Mouse (Mus musculus): ENCODE data around the gene Ccdc14.
"Not testable (repeated sequence)": the region's sequence is repeated elsewhere in the genome, so short reads cannot be mapped to it uniquely, and the experiment has no call there.

Ccdc14 gene

DNA sequence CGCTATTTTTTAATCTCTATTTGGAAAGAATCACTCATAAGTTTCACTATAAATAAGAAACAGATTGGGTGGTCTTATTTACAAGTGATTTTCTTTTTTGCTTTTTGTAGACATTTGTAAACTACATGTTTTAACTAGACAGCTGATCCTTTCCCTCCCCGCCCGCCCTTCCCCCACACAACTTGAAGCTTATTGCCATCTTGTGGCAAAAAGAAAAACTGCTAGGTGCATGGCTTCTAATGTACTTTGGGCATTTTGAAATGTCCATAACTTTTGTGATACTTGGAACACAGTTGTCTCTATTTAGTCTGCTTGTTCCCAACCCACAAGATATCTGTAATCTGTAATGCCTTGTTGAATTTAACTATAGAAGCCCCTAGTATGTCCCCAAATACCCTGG is 21.1 kb downstream of the Ccdc14 start:
- in situ Hi-C loops (cut with MboI) = no loop called here

DNA sequence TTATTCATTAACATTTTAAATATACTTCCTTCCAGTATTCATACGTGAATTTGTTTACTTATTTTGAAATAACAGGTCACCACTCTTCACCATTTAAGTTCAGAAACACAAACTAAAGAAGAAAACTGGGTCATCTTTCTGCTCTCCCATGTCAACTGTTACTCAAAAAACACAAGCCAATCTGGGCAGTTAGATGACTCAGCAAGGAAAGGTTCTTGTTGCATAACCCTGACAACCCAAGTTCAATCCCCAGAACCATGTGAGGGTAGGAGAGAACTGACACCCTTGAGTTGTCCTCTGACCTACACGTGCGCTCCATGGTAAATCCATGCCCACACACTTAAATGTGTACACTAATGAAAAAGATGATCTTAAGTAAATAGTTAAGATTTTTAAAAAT is 34.7 kb downstream of the Ccdc14 start:
- in situ Hi-C loops (cut with MboI) = no loop called here

DNA sequence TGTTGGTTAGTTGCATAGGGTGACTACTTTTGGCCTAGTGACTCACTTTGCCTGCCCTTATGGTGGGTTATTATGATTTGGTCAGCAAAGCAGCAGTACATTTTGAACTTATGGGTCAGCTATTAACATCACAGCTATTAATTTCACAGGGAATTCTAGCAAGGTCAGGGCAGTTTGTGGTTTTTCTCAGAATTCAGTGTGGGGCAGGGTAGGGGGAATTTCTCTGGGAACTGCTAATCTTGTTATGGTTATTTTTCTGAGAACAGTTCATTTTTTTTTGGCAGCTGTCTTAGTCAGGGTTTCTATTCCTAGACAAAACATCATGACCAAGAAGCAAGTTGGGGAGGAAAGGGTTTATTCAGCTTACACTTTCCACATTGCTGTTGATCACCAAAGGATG is 38.2 kb downstream of the Ccdc14 start:
- in situ Hi-C loops (cut with MboI) = not testable (repeated sequence)

DNA sequence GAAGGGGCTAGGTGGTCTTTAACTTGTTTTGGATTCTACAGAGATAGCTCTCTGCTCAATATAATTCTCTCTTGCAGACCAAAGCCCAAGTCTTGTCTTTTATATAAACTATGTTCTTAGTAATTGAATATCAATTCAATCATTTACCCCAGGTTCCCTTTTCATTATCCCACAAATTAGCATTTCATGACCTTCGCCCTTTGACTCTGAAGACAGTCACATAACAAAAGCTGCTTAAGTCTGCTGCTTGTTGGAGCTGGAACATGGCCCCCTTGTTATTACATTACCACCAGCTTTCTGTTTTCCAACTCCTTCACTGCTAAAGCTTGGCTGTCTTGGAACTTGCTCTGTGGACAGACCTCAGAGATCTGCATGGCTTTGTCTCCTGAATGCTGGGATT is 39.0 kb downstream of the Ccdc14 start:
- in situ Hi-C loops (cut with MboI) = no loop called here

DNA sequence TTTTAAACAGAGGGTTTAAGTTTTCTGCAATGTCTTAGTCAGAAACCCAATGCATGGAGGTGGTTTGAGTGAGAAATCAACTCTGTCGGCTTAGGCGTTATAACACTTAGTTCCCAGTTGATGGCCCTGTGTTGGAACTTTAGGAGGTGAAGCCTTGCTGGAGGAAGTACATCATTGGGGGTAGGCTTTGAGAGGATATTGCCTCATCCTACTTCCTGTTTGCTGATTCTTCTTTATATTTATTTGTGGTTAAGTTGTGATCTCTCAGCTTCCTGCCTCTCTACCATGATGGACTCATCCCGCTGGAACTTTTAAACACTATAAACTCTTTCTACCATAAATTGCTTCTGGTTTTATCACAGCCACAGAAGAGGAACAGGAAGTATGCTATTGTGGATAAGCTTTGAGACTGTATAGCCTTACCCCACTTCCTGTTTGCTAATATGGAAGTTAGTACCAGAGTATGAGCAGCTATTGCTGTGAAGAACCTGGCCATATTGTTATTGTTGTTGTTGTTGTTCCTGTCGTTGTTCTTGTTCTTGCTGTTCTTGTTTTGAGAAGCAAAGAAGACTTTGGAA is 48.3 kb downstream of the Ccdc14 start:
- in situ Hi-C loops (cut with MboI) = no loop called here

DNA sequence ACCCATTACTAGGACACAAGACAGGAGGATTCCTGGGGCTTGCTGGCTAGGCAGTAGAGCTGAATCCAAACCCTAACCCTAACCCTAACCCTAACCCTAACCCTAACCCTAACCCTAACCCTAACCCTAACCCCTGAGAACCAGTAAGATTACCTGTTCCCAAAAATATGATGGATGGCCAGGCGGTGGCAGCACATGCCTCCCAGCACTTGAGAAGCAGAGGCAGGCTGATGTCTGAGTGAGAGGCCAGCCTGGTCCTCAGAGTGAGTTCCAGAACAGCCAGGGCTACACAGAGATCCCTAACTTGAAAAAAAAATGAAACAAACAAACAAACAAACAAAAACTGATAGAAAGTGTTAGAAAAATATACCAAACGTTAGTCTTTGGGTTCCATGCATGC is 52.5 kb downstream of the Ccdc14 start:
- in situ Hi-C loops (cut with MboI) = no loop called here

DNA sequence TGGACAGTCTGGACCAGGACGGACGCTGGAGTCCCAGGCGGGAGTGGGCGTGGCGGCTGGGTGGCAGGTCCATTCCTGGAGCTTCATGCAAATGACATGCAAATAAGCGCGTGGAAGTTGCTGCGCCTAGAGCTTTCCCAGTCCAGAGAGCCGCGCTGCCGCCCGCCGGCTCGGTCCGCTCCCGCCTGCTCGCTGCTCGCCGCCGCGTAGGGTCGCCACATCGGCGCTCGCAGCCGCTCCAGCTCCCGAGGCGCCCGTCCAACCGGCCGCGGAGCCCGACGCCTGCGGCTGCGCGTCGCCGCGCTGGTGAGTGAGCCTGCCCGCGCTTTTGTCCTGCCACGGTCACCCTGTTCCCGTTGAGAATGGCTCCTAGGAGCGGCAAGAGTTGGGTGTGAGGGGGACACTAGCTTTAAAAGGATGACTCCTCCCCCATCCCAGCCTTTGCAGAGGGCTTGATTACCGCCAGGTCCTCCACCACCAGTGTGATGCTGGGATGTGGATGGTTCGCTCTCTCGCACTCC is 54.7 kb downstream of the Ccdc14 start, which contains the start of gene Mylk:
TSS of gene Mylk (plus strand) at position 146 of the 521 bp plus-strand sequence.
- in situ Hi-C loops (cut with MboI) = no loop called here

DNA sequence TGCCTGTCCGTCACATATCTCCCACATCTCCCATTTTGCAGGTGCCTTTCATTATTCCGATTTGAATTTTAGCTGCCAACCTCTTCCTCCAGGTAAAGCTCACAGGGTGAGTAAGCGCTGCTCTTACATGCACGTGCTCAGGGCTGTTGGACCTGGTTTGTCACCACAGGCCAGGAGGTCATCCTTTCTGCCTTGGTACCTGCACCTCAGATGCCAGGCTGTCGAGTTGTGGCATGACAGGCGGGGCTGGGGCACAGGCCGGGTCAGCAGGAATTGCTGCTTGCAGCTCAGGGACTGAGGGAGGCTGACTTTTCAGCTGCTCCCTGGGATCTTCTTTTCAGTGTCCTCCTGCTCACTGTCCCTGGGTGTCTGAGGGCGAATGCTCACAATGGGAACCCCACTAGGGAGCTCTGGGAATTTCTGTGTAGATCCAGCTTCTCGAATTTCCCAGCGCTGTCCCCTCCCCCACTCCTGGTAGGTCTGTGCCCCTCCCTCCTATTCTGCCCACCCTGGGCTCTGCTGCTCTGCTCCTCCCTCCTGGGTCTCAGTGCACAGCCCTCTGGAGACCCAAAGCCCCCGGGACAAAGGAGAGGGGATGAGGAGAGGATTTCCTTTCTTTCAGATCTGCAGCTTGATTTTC is 57.8 kb downstream of the Ccdc14 start:
- in situ Hi-C loops (cut with MboI) = no loop called here

DNA sequence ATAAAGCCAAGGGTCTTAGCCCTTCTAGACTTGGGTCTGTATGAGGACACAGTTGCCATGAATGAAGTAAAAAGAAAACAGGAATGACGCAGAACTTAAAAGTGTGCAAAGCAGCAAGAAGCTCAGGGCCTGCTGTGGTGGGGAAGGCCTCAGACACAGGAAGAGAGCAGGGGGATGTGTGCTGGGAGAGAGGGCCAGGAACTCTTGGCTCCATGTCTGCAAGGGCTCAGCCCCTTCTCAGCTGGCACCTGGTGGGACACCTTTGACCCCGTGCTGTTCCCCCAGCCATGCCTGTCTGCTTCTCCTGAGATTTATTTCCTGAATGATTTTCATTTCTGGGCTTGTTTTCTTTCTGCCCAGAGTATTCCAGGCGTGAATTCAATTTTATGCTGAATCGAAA is 59.1 kb downstream of the Ccdc14 start:
- in situ Hi-C loops (cut with MboI) = no loop called here

DNA sequence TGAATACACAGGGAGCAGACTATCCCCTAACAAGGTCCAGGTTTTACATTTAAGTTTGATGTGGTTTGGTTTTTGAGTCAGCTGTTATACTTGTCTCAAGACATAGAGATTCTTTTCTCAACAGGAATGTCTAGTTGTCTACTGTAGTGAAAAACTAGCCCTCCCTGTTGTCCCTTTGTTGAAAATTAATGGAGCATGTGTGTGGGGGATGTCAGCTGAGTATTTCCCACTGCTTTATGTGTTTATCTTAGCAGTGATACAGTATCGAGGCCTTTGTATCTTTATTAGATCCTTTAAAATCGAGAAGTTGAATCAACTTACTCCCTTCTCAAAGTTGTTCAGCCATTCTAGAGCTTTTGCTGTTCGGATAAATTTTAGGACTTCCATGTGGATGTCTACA is 61.6 kb downstream of the Ccdc14 start:
- in situ Hi-C loops (cut with MboI) = no loop called here

DNA sequence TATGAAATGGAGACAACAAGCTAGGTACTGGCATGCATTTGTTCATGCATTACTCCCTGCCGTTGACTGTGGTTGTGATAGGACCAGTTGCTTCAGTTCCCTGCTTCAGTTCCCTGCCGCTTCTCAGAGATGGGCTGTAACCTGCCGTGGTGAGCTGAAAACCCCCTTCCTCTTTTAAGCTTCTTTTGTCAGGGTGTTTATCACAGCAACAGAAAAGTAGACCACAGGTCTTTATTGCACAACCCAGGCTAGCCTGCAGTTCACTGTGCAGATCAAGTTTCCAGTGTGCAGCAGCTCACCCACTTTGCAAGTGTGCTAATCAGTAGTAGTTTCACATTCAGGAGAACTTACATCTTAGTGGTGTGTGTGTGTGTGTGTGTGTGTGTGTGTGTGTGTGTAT is 62.6 kb downstream of the Ccdc14 start:
- in situ Hi-C loops (cut with MboI) = no loop called here

DNA sequence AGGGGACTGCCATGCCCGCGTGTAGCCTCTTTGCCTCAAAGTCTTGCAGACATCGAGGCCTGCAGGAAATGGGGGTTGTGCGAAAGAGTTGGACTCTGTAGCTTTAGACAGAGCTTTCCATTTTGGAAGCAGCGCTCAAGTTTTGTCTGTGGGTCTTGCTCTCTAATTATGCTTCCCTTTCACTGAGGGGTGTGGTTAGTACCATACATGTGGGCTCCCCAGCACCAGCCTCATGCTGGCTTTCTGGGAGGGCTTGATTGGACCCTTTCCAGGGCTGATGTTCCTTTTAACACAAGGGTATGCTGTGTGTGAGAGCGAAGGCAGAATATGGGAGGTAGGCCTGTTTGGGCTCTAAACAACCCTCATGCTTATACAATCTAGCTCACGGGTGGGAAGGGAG is 66.6 kb downstream of the Ccdc14 start:
- in situ Hi-C loops (cut with MboI) = no loop called here

DNA sequence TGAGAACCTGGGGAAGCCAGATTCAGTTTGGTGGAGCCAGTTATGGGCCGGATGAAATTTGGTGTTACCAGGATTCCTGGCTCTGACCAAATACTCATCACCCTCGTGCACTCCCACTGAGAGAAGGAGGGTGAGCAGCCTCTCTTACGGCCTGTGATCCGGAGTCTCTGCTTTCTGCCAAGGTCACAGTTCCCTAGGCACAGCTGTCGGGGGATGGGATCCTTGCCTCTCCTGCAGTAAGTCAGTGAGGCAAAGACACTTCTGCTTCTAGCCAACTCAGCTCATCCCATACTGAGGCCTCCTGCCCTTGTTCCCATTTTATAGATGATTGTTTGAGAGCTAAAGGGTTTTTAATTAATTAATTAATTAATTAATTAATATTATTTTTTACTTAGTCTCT is 67.8 kb downstream of the Ccdc14 start:
- in situ Hi-C loops (cut with MboI) = no loop called here

DNA sequence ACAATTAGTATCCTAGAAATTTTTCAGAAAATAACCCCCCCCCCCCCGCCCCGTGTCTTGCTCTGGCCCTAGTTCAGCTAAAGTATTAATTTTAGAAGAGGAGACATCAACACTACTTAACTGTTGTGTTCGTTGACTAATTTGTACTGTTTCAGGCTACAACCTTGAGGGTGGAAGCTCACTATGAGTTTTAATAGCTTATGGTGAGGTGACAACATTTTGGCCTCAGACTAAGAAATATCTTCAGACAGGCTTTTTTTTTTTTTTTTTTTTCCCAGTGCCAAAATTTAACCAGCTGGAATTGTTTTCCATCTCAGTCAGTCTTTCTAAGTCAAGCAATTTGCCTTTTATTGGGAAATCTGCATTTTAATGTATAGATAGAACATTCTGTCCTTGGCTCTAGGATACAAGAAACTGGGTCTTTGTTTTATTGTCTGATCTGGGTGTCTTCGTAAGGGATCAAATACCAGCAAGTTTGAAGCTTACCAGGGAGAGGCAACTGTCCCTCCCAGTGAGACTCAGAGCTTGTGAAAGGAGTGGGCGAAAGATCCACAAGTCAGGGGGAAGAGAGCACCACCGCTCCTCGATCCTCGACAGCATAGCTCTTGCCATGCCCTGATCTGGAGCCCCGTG is 73.7 kb downstream of the Ccdc14 start:
- in situ Hi-C loops (cut with MboI) = no loop called here

DNA sequence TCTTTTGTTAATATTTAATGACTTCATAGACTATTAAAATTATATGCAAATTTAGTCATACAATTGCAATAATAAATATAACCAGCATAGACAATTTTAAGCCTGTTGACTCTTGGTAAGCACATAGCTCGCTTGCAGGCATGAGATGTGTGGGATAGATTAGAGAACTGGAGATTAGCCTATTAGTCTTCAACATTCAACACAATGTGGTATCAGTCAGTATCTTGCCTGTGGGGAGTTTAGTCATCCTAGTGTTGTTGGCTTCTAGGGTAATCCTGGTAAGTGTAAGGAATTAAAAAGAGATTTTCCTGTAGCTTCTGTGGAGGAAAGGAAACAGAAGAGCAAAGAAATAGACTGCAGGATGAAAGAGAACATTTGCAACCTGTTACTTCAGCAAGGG is 75.2 kb downstream of the Ccdc14 start:
- in situ Hi-C loops (cut with MboI) = no loop called here

DNA sequence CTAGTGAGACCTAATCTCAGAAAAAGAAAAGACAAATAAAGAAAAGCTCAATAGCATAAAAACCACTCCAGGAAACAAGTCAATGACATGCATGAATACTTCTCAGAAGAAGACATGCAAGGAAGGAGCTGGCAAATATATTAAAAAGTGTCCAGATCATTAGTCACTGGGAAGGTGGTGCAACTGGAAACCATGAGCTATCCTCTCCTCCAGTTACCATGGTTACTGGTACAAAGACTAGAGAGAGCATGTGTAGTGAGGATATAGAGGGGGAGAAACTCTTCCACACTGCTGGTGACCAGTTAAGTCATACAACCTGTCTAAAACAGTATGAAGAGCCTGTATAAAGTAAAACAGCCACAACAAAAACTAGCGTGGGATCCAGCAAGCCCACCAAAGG is 75.8 kb downstream of the Ccdc14 start:
- in situ Hi-C loops (cut with MboI) = no loop called here

DNA sequence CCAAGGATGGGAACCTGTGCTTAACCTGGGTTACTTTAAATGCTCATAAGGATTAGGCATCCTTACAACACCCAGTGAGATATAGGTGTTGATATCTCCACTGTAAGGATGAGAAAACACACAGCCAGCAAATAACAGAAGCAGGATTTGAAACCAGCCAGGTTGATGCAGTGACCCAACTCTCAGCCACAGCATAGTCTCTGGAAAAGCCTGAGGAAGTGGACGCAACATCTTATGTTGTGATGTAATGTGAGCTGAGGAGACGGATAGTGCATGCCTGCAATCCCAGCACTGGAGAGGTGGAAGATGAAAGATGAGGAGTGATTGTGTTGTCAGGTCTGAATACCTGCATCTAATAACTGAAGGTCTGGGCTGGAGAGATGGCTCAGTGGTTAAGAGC is 77.0 kb downstream of the Ccdc14 start:
- in situ Hi-C loops (cut with MboI) = no loop called here

DNA sequence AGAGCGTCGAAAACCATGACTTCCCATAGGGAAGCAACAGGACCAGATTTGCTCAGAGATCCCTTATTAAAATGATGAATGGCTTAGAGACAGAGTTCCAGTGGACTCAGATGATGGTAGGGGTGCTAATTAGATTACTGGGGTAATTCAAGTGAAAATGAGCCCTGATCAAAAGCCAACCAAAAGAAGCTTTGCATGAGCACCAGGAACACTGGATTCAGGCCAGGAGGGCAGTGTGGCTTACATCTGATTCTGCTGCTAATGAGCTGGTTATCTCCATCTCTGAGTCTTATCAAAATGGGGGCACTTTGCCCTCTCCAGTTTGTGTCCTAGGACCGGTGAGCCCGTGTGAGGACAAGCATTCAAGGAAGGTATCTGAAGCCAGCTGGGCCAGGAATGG is 78.0 kb downstream of the Ccdc14 start:
- in situ Hi-C loops (cut with MboI) = no loop called here

DNA sequence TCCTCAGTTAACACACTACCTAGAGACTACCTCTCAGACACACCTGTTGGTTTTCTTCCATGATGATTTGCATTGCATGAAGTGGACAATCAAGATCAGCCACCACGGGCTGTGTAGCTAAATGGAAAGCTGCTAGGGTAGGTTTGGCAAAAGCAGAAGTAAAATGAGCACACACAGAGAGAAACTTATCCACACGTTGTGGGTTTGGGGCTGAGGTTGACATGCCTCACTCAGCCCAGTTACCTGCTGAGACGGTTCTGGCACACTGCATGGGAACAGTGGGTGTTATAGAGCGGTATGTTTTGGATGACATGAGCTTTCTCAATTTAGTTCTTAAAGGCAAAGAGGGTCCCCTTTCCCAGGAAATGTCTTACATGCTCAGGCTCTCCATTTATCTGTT is 79.7 kb downstream of the Ccdc14 start:
- in situ Hi-C loops (cut with MboI) = no loop called here

DNA sequence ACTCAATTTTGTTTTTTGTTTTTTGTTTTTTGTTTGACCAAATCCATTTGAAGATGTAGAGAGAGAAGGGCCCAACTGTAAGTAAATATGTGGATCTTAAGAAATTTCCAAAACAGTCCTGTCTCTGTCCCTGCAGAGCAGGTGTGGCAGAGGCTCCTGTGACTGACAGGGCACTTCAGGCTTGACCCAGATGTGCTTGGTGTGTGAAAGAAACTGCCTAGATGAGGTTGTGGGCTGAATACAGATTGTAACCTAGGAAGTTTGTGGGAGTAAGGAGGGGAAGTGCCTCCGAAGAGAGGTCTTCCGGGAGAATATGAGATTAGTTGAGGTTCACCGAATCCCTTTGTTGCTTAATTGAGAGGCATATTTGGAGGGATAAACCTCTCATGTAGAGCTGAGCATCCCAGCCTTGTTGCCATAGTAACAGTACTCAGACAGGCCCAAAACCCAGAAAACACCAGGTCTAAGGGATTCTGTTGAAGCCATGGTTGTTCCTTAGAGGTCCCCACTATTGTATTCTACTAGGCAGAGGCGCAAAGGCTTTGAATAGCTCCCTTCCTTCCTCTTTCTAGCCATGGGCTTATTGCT is 82.1 kb downstream of the Ccdc14 start:
- in situ Hi-C loops (cut with MboI) = no loop called here

Measured in mature B cell (primary cell).